Mouse (Mus musculus) central nervous system, embryonic 14 days (tissue): ENCODE data around the gene Cask. TPM values are rescaled to one million over a fixed set of nuclear protein-coding genes. Genes with fewer than 3 reads are reported as not detected.

ENCODE experiments used
- polyA plus RNA-seq: library from polyadenylated mRNA; depleted of rRNA; stranded (reverse); fragments of >200 nt; gene quantifications from 2 replicates; pipeline ENCODE4 v1.2.3, GENCODE M21; 2012; rRNA removed

The Cask gene
- polyA plus RNA-seq: 48.6 and 53.9 TPM in 2 replicates

DNA sequence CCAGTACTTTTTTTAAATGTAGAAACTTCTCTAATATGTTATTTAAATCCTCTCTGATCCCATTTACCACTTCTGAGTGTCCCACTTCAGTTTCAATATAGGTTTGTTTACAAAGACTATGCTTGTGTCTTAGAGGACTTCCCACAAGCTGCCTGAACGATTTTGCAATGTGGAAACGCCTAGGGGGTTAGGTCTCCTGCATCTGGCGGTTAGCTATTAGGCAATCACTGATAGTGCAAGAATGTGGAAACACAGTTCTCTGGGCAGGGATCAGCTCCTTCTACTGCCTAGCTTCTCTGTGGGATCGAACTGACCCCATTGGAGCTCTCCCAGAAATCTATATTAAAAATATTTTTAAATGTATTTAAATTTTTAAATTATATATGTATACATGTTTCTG is at the start of gene Cask:
Gene Cask (minus strand): TSS at position 83 of the 400 bp plus-strand sequence.

DNA sequence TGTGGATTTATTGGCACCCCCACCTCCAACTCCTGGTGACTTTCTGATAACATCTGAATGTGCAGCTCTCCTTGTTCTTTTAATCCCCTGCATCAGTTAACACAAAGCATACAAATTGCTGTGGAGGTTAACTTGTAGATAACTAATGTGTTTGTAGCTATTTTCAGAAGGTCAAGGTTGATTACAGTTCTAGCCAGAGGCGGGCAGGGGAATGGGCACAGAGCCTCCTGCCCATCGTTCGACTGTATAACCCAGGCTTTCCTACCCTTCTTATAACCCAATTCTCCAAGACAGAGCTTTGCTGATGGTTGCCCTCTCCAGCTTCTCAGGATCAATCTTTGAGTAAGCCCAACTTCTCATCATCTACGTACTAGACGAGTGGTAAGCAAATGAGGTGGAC is 190.1 kb downstream of the Cask start, which contains the start of gene Gpr82:
Gene Gpr82 (plus strand): TSS at position 301 of the 400 bp plus-strand sequence.

DNA sequence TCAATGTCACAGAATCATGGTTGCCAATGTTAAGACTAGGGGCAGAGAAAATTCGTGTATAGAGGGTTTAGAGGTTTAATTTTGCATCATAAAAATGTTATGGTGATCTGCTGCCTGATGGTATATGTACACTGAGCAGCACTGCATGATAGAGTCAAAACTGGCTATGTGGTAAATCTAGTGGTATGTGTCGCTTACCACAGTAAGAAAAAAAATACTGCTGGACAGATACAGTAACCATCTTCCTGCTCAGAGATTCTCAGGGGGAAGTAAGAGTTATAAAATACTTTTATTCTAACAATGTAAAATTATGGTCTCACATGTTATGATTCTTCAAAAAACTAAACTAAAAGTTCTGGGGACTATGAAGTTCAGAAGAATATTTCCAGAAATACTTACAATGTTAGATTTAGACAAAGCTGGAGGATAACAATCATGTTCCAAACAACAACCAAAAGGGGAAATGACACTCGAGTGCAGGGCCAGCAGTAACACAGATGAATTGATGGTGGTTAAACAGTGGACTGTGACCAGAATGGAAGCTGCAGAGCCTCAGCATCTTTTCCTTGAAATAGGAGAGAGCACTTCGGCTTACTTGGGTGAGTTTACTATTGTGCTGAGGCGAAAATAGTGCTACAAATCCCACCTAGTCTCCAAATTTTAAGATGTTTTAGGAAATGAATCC is 219.4 kb downstream of the Cask start, which contains the start of gene Gpr34:
Gene Gpr34 (plus strand): TSS at position 491 of the 685 bp plus-strand sequence.

Other genes starting within 250 kb of the Cask start
- 0.65 and 1.0 TPM in 2 replicates for gene Gpr34, start 219.3 kb downstream of the Cask start, polyA plus RNA-seq
- gene Gpr82, start 190.0 kb downstream of the Cask start, polyA plus RNA-seq: 0.03 TPM in 1 of 2 replicates, not detected in the other